In the genomic region with DNA sequence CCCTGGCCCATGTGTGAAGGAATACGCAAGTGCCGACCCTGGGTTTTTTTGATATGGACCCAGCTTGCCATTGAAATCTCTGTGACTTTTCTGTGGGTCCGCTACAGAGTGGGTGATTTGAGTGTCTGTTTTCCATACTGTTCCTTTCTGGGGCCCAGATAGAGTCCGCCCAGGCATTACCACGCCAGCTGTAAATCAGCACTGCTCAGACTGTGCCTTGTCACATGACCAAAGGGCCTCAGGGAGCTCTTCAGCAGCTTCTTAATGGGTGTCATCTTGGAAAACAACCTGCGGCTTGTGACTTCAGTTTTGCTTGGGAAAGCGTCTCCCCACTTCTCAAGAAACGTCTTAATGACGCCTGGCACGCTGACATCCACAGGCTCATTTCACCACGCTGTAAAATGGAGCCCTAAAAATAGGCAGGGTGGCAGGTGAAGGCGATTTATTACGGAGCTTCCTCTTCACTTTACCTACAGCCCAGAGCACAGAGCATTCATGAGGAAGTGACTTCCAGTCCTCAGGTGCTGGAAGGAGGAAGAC, we compare ENCODE assay signal across 32 mouse cellular contexts.
DNase-seq lines count a peak whose midpoint lies in the region; ATAC-seq and TF ChIP-seq lines count a peak whose summit lies in the region.
"Had no signal": no experiment of that assay in that cellular context is flagged by ENCODE, and none has a peak within 500 bp of the region (broad histone marks: within the 10 kb centered on the region; RNA-seq: fewer than 3 reads in every experiment).

No protein-coding gene starts in this region.

- H3K9ac ChIP-seq in midbrain, embryonic 11.5 days (ENCODE audit: low read length), result no peak overlapping the region
- 0 out of 2 replicates have a peak overlapping the region, but pooled peaks have one; percentile 13 for H3K9ac ChIP-seq in intestine, postnatal 0 days (ENCODE audit: low read depth, low read length)
- H3K9ac ChIP-seq: forebrain, embryonic 12.5 days; forebrain, postnatal 0 days; heart, embryonic 12.5 days; hindbrain, embryonic 13.5 days; liver, embryonic 12.5 days; liver, postnatal 0 days; midbrain, embryonic 15.5 days; neural tube, embryonic 15.5 days; stomach, embryonic 15.5 days had no signal

- DNase-seq in gastrocnemius, adult 2 months, result peak; percentile 81
- no peak for DNase-seq in gastrocnemius, postnatal 4 days (ENCODE audit: low spot score in 2 of 2)
- DNase-seq in midbrain, embryonic 11.5 days (ENCODE audit: low spot score, missing footprints), result peak; percentile 74
- DNase-seq in midbrain, embryonic 10.5 days (ENCODE audit: low spot score), result no peak
- no peak for DNase-seq in T-cell, adult 2 months (ENCODE audit: low spot score)
- no peak for DNase-seq in lung, adult 18-20 months
- DNase-seq: adrenal gland, adult 8-10 months; cerebellum, adult 2 months; cerebellum, postnatal 14 days; forebrain, postnatal 0 days; heart, adult 2 months; heart, postnatal 36 days; kidney, adult 2 months; kidney, postnatal 4 days; layer of hippocampus, postnatal 36 days; left cerebral cortex, postnatal 4 days; liver, postnatal 0 days; lung, postnatal 4 days; retina, postnatal 1 day; right cerebral cortex, postnatal 14 days; thymus, postnatal 14 days had no signal

- no peaks in the 10 kb centered on the region for H3K27me3 ChIP-seq in midbrain, embryonic 11.5 days (ENCODE audit: control insufficient read depth, insufficient read depth, low read length)
- no peaks in the 10 kb centered on the region for H3K27me3 ChIP-seq in midbrain, embryonic 10.5 days (ENCODE audit: low read depth, poor library complexity, severe bottlenecking)
- no peaks in the 10 kb centered on the region for H3K27me3 ChIP-seq in intestine, postnatal 0 days (replicated peaks; ENCODE audit: control insufficient read depth, insufficient read depth, low read length)
- H3K27me3 ChIP-seq: forebrain, embryonic 12.5 days; heart, embryonic 12.5 days; hindbrain, embryonic 13.5 days; liver, embryonic 12.5 days; midbrain, embryonic 15.5 days; neural tube, embryonic 15.5 days; stomach, embryonic 15.5 days had no signal

- H3K27ac ChIP-seq in gastrocnemius, adult 2 months, result peak overlapping the region; percentile 93
- no peak overlapping the region for H3K27ac ChIP-seq in midbrain, embryonic 11.5 days (ENCODE audit: low read depth, low read length)
- no peak overlapping the region for H3K27ac ChIP-seq in midbrain, embryonic 10.5 days (replicated peaks)
- H3K27ac ChIP-seq in intestine, postnatal 0 days (ENCODE audit: low read depth, low read length), result peak overlapping the region; percentile 69
- H3K27ac ChIP-seq: forebrain, embryonic 12.5 days; heart, adult 2 months; hindbrain, embryonic 13.5 days; liver, embryonic 12.5 days; midbrain, embryonic 15.5 days; neural tube, embryonic 15.5 days; stomach, embryonic 15.5 days had no signal

- no peaks in the 10 kb centered on the region for H3K9me3 ChIP-seq in midbrain, embryonic 11.5 days (ENCODE audit: control insufficient read depth, low read length)
- H3K9me3 ChIP-seq in midbrain, embryonic 10.5 days (replicated peaks), result no peaks in the 10 kb centered on the region
- H3K9me3 ChIP-seq in intestine, postnatal 0 days (ENCODE audit: control insufficient read depth), result no peaks in the 10 kb centered on the region
- H3K9me3 ChIP-seq: forebrain, embryonic 12.5 days; heart, embryonic 12.5 days; hindbrain, embryonic 13.5 days; midbrain, embryonic 15.5 days; neural tube, embryonic 15.5 days; stomach, embryonic 15.5 days had no signal

- intact Hi-C loops in gastrocnemius, adult 2 months (cut with DNase I), result no loop called here

- H3K36me3 ChIP-seq in midbrain, embryonic 11.5 days (ENCODE audit: control insufficient read depth, insufficient read depth, low read length), result no peaks in the 10 kb centered on the region
- H3K36me3 ChIP-seq in midbrain, embryonic 10.5 days, result no peaks in the 10 kb centered on the region
- H3K36me3 ChIP-seq in intestine, postnatal 0 days (ENCODE audit: control insufficient read depth, insufficient read depth), result no peaks in the 10 kb centered on the region
- H3K36me3 ChIP-seq: forebrain, embryonic 12.5 days; hindbrain, embryonic 13.5 days; liver, embryonic 12.5 days; midbrain, embryonic 15.5 days; neural tube, embryonic 15.5 days; stomach, embryonic 15.5 days had no signal

- no peak for TF ChIP-seq CTCF in gastrocnemius, adult 2 months (IDR thresholded peaks at IDR 0.05)
- no peak for TF ChIP-seq CTCF in intestine, postnatal 0 days (IDR thresholded peaks at IDR 0.05; ENCODE audit: low read depth)

- no peak overlapping the region for H3K4me2 ChIP-seq in midbrain, embryonic 11.5 days
- H3K4me2 ChIP-seq in intestine, postnatal 0 days (replicated peaks; ENCODE audit: low read depth), result peak overlapping the region; percentile 31
- H3K4me2 ChIP-seq: forebrain, embryonic 12.5 days; heart, embryonic 12.5 days; hindbrain, embryonic 13.5 days; liver, embryonic 12.5 days; midbrain, embryonic 15.5 days; neural tube, embryonic 15.5 days; stomach, embryonic 15.5 days had no signal

- WGBS in midbrain, embryonic 11.5 days, result 94% methylated on average over 13 of the region's 13 CpGs
- WGBS in midbrain, embryonic 10.5 days, result 89% methylated on average over 13 of the region's 13 CpGs
- 62% methylated on average over 13 of the region's 13 CpGs for WGBS in intestine, postnatal 0 days

- H3K4me3 ChIP-seq in gastrocnemius, adult 2 months, result peak overlapping the region; percentile 21; the same call in 1 of the 2 replicates
- no peak overlapping the region for H3K4me3 ChIP-seq in midbrain, embryonic 11.5 days (ENCODE audit: low read depth, low read length)
- no peak overlapping the region for H3K4me3 ChIP-seq in midbrain, embryonic 10.5 days
- H3K4me3 ChIP-seq in intestine, postnatal 0 days (ENCODE audit: low read depth, low read length), result no peak overlapping the region
- H3K4me3 ChIP-seq: erythroblast, embryonic 14.5 days; forebrain, embryonic 12.5 days; heart, adult 2 months; heart, embryonic 12.5 days; hindbrain, embryonic 13.5 days; liver, embryonic 12.5 days; megakaryocyte, embryonic 14.5 days; midbrain, embryonic 15.5 days; neural tube, embryonic 15.5 days; stomach, embryonic 15.5 days had no signal

- ATAC-seq in midbrain, embryonic 11.5 days (ENCODE audit: low FRiP score), result no peak
- ATAC-seq in intestine, postnatal 0 days, result peak; percentile 67
- ATAC-seq: forebrain, postnatal 0 days; liver, embryonic 12.5 days; liver, postnatal 0 days; lung, postnatal 0 days; midbrain, embryonic 15.5 days had no signal

- H3K4me1 ChIP-seq in midbrain, embryonic 11.5 days (ENCODE audit: control insufficient read depth, insufficient read depth, low read length), result no peaks in the 10 kb centered on the region
- 0 out of 2 replicates have a peak, but pooled peaks cover 5% of the 10 kb centered on the region for H3K4me1 ChIP-seq in midbrain, embryonic 10.5 days
- H3K4me1 ChIP-seq in intestine, postnatal 0 days (replicated peaks; ENCODE audit: control insufficient read depth, insufficient read depth, low read length), result no peaks in the 10 kb centered on the region
- H3K4me1 ChIP-seq: forebrain, embryonic 12.5 days; hindbrain, embryonic 13.5 days; midbrain, embryonic 15.5 days; stomach, embryonic 15.5 days had no signal

Comparison
In these comparisons a context has a peak if more than half of its experiments do, and no peak if none do; other contexts are left out.
1. DNase-seq: peak in gastrocnemius, adult 2 months (single experiment) and midbrain, embryonic 11.5 days (single experiment); none in gastrocnemius, postnatal 4 days (0 of 2), midbrain, embryonic 10.5 days (single experiment), T-cell, adult 2 months (single experiment) and lung, adult 18-20 months (0 of 2).
2. H3K27ac ChIP-seq: peak in gastrocnemius, adult 2 months (single experiment) and intestine, postnatal 0 days (single experiment); none in midbrain, embryonic 11.5 days (single experiment) and midbrain, embryonic 10.5 days (single experiment).